Mouse (Mus musculus) heart, adult 2 months (tissue): Measurements from ENCODE around the gene Mfsd9.

Experiments
- CTCF ChIP-seq: fragments of 200-600 bp; IDR thresholded peaks from 2 replicates; pipeline ENCODE4 v1.8.1; 2022; ENCODE audit warnings: antibody characterized with exemption, mild to moderate bottlenecking, moderate library complexity
- EP300 ChIP-seq: fragments of 200-500 bp; IDR thresholded peaks from 2 replicates; pipeline ENCODE4 v1.6.1; 2011; ENCODE audit warnings: low read depth, low read length, control low read depth; ENCODE audit not compliant: insufficient read depth
- POLR2A ChIP-seq: fragments of 200-500 bp; IDR thresholded peaks from 2 replicates; pipeline ENCODE4 v1.6.1; 2011; ENCODE audit warnings: mild to moderate bottlenecking, low read depth, low read length, control low read depth; ENCODE audit not compliant: insufficient read depth

DNA sequence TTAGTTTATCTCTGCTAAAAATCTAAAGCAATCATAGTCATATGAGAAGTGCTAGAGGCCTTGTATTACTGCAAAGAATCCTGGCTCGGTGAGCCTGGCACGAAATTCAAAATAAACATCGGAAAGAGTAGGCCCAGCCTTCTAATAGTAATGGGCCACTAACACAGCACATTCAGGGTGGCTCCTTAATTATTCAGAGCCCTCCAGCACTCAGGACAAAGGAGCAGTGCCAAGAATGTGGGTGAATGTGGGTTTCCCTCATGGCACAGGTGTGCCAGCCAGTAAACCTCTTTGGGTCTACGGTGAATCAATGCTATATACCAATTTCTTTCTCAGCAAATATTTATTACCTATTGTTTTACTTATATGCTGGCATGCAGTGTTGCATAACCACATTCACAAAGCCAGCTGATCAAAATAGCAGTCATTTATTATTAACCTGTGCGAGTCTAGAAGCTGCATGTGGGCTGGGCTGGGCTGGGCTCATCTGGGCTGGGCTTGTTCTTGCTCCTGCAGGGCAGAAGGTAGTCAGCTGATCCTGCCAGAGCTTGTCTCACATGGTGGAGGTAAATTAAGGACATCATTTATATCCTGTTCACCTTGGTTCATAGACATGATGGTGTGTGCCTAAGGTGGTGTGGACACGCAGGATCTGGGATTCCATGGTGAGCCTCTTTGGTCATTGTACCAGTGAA is 30.6 kb downstream of the Mfsd9 start:
- TF ChIP-seq POLR2A (no peak), EP300 (no peak), CTCF (no peak)
